Mouse (Mus musculus) small intestine, adult 2 months (tissue): ENCODE data around the gene Serpina12.

ENCODE experiments used
- CTCF ChIP-seq: fragments of 200-500 bp; IDR thresholded peaks from 2 replicates; pipeline ENCODE4 v1.5.1; 2012; ENCODE audit warnings: low read depth, mild to moderate bottlenecking, control low read depth, inconsistent platforms, low read length, moderate library complexity, mixed read lengths; ENCODE audit not compliant: insufficient replicate concordance, insufficient read length; ENCODE audit errors: extremely low read depth
- POLR2A ChIP-seq: fragments of 200-500 bp; IDR thresholded peaks from 2 replicates; pipeline ENCODE4 v1.6.1; 2012; ENCODE audit warnings: low read depth, mild to moderate bottlenecking, control low read depth, inconsistent platforms, low read length, moderate library complexity

DNA sequence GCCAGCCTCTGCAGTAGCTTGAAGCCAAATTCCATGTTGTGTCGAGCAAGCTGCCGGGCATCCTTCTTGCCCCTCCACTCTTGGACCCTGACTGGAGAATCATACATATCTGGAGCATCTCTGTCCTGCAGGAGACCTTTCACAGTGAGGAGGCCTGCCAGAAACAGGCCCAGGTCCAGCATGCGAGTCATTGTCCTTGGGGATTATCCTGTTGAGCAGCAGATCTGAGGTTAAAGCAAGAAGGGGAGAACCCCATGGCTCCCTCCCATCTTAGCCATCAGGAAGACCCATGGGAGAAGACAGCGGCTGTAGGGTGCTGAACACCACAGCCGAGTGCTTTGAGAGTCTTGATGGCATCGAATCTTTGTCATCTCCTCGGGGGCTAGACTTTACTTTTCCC is 6.1 kb downstream of the Serpina12 start:
- TF ChIP-seq CTCF (no peak), POLR2A (no peak)
